Mouse (Mus musculus): ENCODE measurements at regions not wholly inside any gene's neighbourhood (a gene's known extent, or its start where the extent isn't known, plus 50 kb on each side); places are given as distances from the start of the nearest gene placed in this dataset.
"Not testable (repeated sequence)": the region's sequence is repeated elsewhere in the genome, so short reads cannot be mapped to it uniquely, and the experiment has no call there.

GRCm38 (mm10) chr5:16937840-16938239 lies 146.2 kb downstream of the Gm28710 start:
- DNase-seq (ENCODE audit: low spot score), result peak; percentile 32

DNA sequence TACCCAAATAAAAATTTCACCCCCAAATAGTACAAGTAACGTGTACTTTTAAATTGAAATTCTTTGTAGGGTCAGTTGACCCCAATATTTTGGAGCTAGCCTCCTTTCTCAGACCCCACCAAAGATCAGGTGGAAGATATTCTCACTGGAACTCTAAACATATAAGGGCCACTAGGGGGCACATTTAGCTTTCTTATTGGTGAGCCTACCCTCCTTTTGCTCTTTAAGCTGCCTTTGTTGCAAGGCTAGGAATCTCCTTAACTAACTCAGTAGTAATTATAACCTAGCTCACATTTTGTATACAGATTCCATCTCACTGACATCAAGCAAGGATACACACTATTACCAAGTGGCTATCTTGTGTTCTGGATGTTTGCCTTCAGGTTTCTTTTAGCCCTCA lies 155.8 kb downstream of the Gm28710 start:
- DNase-seq (ENCODE audit: low spot score), result no peak

DNA sequence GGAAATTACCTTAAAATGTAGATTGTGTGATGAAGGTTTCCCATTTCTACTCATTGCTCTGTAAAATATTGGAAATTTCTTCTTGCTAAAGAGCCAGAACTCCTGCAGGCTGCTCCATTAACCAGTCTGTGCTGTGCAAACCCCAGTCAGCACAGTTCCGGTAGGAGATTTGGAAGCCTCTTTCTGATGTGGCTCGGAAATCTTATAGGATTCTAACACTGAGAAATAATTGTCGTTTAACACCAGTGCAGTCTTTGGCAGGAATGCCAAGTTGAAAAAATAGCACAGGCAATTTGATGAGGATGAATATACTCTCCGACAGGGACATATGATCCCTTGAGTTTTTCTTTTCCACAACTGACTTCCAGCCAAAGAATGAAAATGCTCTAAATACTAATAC lies 176.1 kb downstream of the Gm28710 start:
- no peak for DNase-seq (ENCODE audit: low spot score)

DNA sequence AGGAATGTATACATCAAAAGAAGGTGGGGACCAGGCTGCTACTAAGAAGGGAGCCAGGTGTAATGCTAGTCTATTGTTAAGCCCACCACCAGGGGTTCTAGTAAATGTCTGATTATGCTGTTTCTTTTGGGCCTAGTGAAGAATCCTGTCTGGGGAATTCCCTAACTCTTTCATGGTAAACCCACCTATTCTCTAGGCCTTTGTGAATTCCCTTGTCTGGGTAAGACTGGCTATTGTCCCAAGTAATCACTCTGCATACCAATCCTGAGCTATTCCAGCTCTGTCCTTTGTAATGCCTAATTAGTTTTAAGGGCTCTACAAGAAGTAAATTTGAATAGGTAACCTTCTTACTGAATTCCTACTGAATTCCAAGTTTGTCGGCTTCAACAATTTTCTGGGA lies 177.2 kb downstream of the Gm28710 start:
- DNase-seq (ENCODE audit: low spot score), result not testable (repeated sequence)

GRCm38 (mm10) chr5:16973206-16973896 lies 181.7 kb downstream of the Gm28710 start:
- DNase-seq (ENCODE audit: low spot score), result peak; percentile 6

- DNase-seq (ENCODE audit: low spot score), result no peak
Measured at GRCm38 (mm10) chr5:16976006-16976405, 184.4 kb downstream of the Gm28710 start.

GRCm38 (mm10) chr5:16984877-16985276 lies 193.3 kb downstream of the Gm28710 start:
- no peak for DNase-seq (ENCODE audit: low spot score)

GRCm38 (mm10) chr5:16991518-16991917 lies 199.9 kb downstream of the Gm28710 start:
- no peak for DNase-seq (ENCODE audit: low spot score)

GRCm38 (mm10) chr5:16999183-16999582 lies 207.6 kb downstream of the Gm28710 start:
- no peak for DNase-seq (ENCODE audit: low spot score)

GRCm38 (mm10) chr5:17006807-17007522 lies 215.4 kb downstream of the Gm28710 start:
- no peak for DNase-seq (ENCODE audit: low spot score)

- DNase-seq (ENCODE audit: low spot score), result no peak
Measured at GRCm38 (mm10) chr5:17021636-17022035, 230.0 kb downstream of the Gm28710 start.

DNA sequence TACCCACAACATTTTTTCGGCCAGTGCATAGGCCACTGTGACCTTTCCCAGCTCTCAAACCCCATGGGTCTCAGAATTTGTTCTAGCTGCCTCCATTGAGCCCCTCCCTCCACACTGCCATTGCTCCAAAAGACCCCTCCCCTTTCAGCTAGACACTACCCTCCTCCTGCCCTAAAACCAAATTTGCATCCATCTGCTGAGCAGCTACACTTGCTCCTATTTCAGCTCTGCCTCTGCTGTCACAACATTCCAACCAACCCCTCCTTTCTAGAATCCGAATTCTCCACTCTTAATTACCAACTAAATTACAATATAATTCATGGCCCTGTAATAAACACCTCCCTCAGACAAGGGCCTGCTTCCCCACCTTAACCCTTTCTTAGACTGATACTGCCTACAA lies 262.3 kb downstream of the Gm28710 start:
- DNase-seq (ENCODE audit: low spot score), result no peak

DNA sequence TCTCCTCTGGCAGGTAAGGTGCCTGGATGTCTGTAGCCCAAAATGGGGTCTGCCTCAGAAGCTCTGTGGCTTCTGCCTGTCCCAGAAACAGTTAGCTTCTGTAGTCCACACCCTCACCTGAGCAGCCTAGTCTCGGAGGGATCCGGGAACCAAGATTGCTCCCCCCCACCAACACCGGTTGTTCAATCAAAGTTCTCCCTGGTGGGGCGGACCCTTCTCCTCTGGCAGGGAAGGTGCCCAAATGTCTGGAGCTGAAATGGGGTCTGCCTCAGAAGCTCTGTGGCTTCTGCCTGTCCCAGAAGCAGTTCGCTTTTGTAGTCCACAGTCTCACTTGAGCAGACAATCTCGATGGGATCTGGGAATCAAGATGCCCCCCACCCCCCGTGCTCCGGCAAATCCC lies 273.0 kb downstream of the Gm28710 start:
- DNase-seq (ENCODE audit: low spot score), result no peak

DNA sequence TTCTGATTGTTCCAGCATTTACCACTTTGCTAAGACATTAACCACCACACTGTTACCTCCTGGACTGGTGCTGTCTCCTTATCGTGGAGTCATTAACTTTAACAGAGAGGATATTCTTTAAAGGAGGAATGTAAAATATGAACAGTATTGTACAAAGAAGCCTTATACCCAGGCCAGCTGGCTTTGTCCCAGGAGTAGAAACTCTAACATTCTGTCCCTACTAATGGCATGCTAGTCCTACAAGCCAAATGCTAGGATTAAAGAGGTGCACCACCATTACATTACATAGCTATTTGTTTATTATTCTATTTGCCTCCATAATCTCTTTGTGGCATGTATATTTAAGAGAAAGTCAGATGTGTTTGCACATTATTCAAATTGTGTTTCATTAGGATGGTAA lies 288.8 kb downstream of the Gm28710 start:
- DNase-seq (ENCODE audit: low spot score), result no peak

GRCm38 (mm10) chr5:17111556-17111955 lies 261.4 kb upstream of the Speer4f2 start:
- DNase-seq (ENCODE audit: low spot score), result no peak

DNA sequence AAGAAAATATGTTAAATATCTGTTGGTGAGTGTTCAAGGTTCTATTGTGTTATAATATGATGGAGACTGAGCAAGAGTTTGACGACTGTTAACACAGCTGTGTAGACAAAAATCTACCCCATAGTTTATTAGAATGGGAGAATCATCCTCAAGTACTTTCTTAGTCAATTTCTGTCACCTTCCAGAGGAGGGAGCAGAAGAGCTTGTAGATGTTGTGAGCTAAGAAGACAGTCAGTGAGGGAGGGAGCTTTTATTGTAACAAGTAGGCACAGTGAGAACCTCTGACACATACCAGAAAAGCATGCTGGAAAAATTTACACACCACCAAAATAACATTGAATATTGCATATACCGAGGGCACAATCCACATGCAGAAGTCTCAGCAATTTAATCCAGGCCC lies 261.0 kb upstream of the Speer4f2 start:
- no peak for DNase-seq (ENCODE audit: low spot score)

GRCm38 (mm10) chr5:17115035-17115434 lies 257.9 kb upstream of the Speer4f2 start:
- no peak for DNase-seq (ENCODE audit: low spot score)

DNA sequence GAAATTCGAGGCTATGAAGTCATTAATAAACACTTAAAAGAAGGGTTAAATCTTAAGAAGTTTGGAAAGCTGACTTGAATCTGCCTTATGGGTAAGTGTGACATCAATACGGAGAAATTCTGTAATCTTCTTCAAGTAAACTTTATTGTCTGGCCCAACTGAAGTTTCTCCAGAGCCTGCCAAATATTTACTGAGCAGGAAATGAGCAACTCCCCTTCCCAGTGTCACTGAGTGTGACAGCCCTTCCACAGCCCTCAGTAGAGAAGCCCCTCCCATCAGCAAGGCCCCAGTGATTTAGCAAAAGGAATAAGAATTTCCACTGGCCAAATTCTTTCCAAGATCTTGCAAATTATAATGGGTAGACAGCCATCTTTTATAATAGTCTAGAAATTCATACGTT lies 256.9 kb upstream of the Speer4f2 start:
- DNase-seq (ENCODE audit: low spot score), result peak; percentile 8

DNA sequence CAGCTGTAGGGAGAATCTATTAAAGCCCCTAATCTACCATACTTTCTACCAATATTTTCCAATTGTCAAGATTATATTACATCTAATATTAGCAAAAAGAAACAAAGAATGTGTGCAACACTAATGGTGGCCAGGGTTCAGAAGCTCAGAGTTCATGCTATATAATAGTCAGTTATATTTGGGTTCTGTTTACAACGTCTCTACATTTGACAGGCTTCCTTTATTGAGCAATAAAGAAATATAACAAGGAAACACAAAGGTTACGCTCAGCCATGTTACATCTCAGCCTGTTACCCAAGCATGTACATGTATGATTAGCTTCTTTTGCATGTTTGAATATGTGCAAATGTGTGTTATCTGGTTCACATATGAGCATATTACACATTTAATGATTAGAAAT lies 247.7 kb upstream of the Speer4f2 start:
- no peak for DNase-seq (ENCODE audit: low spot score)

DNA sequence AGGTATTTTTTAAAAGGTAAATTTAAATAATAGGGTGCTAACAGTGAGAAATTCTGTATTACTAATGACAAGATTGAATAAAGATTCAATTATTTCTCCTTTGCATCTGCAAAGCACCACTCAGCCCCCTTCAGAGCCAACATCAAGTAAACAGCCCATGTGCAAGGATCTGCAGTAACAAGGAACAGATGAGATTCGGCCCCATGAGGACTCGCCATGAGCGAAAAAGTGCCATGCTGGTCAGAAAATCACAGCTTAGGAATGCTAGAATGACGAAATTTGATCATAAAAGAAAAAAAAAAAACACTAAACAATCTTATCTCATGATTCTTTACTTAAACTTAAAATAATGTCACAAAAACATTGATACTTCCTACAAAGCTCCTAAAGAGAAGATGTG lies 245.5 kb upstream of the Speer4f2 start:
- DNase-seq (ENCODE audit: low spot score), result no peak

DNA sequence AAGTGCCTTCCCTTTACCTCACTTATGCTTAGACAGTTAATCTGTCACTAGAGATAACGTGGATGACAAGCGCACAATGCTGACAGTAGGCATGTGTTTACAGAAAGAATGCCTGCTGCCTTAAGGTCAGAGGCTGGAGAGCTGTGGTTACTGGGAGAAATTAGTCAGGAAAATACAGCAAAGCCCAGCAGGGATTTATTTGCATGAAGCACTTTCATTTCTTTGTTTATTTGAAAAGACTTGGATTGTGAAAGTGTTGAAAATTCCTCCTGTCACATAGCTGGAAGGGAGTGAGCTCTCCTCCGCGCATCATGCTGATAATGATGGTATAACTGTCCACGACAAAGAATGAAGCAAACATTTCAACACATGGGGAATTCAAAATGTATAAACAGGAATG lies 237.5 kb upstream of the Speer4f2 start:
- peak; percentile 24 for DNase-seq (ENCODE audit: low spot score)

DNA sequence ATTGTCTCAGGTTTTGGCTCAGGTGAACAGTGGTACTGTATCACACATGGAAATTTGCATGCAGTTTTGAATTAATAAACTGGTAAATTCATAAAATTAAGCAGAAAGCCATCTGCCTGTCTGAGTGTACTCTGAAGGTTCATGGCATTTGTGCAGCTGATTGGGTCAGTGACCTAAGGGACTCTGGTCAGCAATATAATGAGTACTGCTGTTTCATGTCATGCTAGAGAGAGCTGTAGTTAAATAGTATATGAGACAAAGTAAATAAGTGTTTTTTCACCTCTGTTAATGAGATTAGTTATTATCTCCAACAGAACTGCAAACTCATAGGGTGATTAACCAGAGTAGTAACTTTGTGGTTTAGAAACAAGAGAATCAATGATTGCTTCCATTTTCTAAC lies 231.4 kb upstream of the Speer4f2 start:
- DNase-seq (ENCODE audit: low spot score), result no peak

- no peak for DNase-seq (ENCODE audit: low spot score)
Measured at GRCm38 (mm10) chr5:17174562-17174961, 198.4 kb upstream of the Speer4f2 start.

- DNase-seq (ENCODE audit: low spot score), result no peak
Measured at GRCm38 (mm10) chr5:17176771-17177170, 196.2 kb upstream of the Speer4f2 start.

Data from urinary bladder, postnatal 14 days (tissue).